Mouse (Mus musculus) layer of hippocampus, adult 2 months (tissue): ENCODE results near the gene Drd4. TPM values are rescaled to one million over a fixed set of nuclear protein-coding genes. Genes with fewer than 3 reads are reported as not detected.

Experiments used
- DNase-seq, 2 experiments: peaks; one replicate each; pipeline ENCODE4 v3.0.0; 2022; ENCODE audit warnings: low spot score in 2 of 2
- H3K27ac ChIP-seq: fragments of 200-600 bp; 2 replicates; pipeline ENCODE4 v1.8.1; 2022
- H3K4me3 ChIP-seq: fragments of 200-600 bp; 2 replicates; pipeline ENCODE4 v1.8.1; 2022; ENCODE audit warnings: mild to moderate bottlenecking
- CTCF ChIP-seq: fragments of 200-600 bp; conservative IDR thresholded peaks from 2 replicates; pipeline ENCODE4 v1.8.1; 2022; ENCODE audit warnings: antibody characterized with exemption, mild to moderate bottlenecking, moderate library complexity
- total RNA-seq, 2 experiments: library from RNA; stranded (reverse); gene quantifications; 2 replicates each; pipeline ENCODE4 v1.2.3; 2021

The Drd4 gene
- total RNA-seq, 2 experiments from 2014 or later = 0.20 to 0.23 TPM

DNA sequence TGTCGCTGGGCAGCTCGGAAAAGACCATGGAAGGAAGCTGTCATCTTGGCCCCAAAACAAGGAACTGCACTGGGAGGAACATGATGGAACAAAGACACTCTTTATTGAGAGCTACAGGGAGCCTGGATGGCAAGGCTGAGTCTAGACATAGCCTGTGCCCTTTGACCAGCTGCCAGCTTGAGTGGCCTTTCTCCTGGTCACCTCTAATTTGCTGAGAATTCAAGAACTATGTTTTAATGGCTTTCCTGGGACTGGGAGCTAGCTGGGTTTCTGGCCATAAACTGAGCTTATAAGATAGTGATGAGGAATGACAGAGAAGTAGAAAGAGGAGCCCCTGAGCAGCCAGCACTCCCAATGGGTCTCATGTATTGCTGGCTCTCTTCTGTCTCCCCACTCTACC lies 51.4 kb downstream of the Drd4 start:
- H3K27ac ChIP-seq = no peak overlapping the region
- H3K4me3 ChIP-seq = no peak overlapping the region
- DNase-seq = no peak
- TF ChIP-seq CTCF = no peak

GRCm38 (mm10) chr7:141343696-141344095 lies 51.9 kb downstream of the Drd4 start:
- H3K27ac ChIP-seq = no peak overlapping the region
- H3K4me3 ChIP-seq = no peak overlapping the region
- no peak for DNase-seq
- no peak for TF ChIP-seq CTCF

DNA sequence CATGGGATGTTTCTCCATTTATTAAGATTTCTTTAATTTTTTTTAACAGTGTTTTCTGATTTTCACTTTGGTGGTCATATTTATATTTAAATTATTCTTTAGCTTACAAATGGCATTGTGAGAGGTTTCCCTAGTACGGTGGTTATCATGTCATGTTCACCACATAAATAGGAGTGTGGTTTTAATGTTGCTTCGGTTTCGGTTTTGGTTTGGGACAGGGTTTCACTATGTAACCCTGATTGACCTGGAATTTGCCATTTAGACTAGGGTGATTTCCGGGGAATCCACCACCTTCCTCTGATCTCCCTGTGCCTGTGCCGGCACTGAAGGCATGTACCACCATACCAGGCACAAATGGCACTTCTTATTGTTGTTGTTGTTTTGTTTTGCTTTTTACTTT lies 53.0 kb downstream of the Drd4 start:
- Histone ChIP-seq H3K4me3 (no peak overlapping the region), H3K27ac (no peak overlapping the region)
- no peak for DNase-seq
- TF ChIP-seq CTCF = no peak

Other genes with a start within 250 kb of the Drd4 start
- 100 to 1,000 TPM in 1 of 2 experiments, 10 to 100 TPM in 1; 93.4 to 101 TPM for gene B4galnt4, start 230.9 kb upstream of the Drd4 start, total RNA-seq
- gene Pkp3, start 213.8 kb upstream of the Drd4 start, total RNA-seq = not detected
- 1 to 10 TPM; 2.1 to 2.5 TPM for gene Sigirr, start 191.4 kb upstream of the Drd4 start, total RNA-seq
- gene Ano9, start 174.2 kb upstream of the Drd4 start, total RNA-seq = not detected
- gene Ptdss2, start 169.6 kb upstream of the Drd4 start, total RNA-seq = 10 to 100 TPM; 50.8 to 64.4 TPM
- gene Rnh1, start 119.1 kb upstream of the Drd4 start, total RNA-seq = 10 to 100 TPM; 40.6 to 42.3 TPM
- gene Hras, start 98.0 kb upstream of the Drd4 start, total RNA-seq = 100 to 1,000 TPM; 200 to 222 TPM
- 1 to 10 TPM; 4.5 to 5.7 TPM for gene Lrrc56, start 97.8 kb upstream of the Drd4 start, total RNA-seq
- not detected for gene Lmntd2, start 77.9 kb upstream of the Drd4 start, total RNA-seq
- gene Rassf7, start 76.1 kb upstream of the Drd4 start, total RNA-seq = 1 to 10 TPM in 1 of 2 experiments, under 1 TPM in 1; 0.98 to 1.2 TPM
- 10 to 100 TPM; 72.8 to 76.1 TPM for gene Phrf1, start 63.2 kb upstream of the Drd4 start, total RNA-seq
- gene Irf7, start 25.5 kb upstream of the Drd4 start, total RNA-seq = 1 to 10 TPM in 1 of 2 experiments, under 1 TPM in 1; 0.56 to 1.3 TPM
- not detected for gene Cdhr5, start 15.2 kb upstream of the Drd4 start, total RNA-seq
- not detected for gene Sct, start 12.9 kb upstream of the Drd4 start, total RNA-seq
- gene Deaf1, start 35.7 kb downstream of the Drd4 start, total RNA-seq = 10 to 100 TPM; 74.1 to 77.0 TPM
- gene Tmem80, start 35.7 kb downstream of the Drd4 start, total RNA-seq = 10 to 100 TPM; 32.9 to 33.7 TPM
- gene Eps8l2, start 46.9 kb downstream of the Drd4 start, total RNA-seq = 1 to 10 TPM; 4.9 to 5.1 TPM
- 100 to 1,000 TPM; 111 to 114 TPM for gene Taldo1, start 100.2 kb downstream of the Drd4 start, total RNA-seq
- gene Gatd1, start 122.1 kb downstream of the Drd4 start, total RNA-seq = 10 to 100 TPM; 42.1 to 45.1 TPM
- 100 to 1,000 TPM; 251 to 263 TPM for gene Cend1, start 137.5 kb downstream of the Drd4 start, total RNA-seq
- gene Slc25a22, start 145.9 kb downstream of the Drd4 start, total RNA-seq = 100 to 1,000 TPM; 338 to 343 TPM
- 1 to 10 TPM; 1.1 to 1.7 TPM for gene Pidd1, start 152.0 kb downstream of the Drd4 start, total RNA-seq
- gene Rplp2, start 155.4 kb downstream of the Drd4 start, total RNA-seq = 100 to 1,000 TPM; 548 to 575 TPM
- gene Pnpla2, start 163.2 kb downstream of the Drd4 start, total RNA-seq = 10 to 100 TPM; 25.1 to 28.3 TPM
- 1 to 10 TPM; 4.1 to 6.7 TPM for gene Cracr2b, start 169.1 kb downstream of the Drd4 start, total RNA-seq
- gene Cd151, start 175.4 kb downstream of the Drd4 start, total RNA-seq = 10 to 100 TPM; 23.4 to 25.1 TPM
- gene Polr2l, start 183.1 kb downstream of the Drd4 start, total RNA-seq = 10 to 100 TPM; 38.7 TPM
- 10 to 100 TPM; 13.6 to 13.7 TPM for gene Tspan4, start 183.2 kb downstream of the Drd4 start, total RNA-seq
- gene Chid1, start 247.9 kb downstream of the Drd4 start, total RNA-seq = 10 to 100 TPM; 83.1 to 85.1 TPM